Mouse (Mus musculus) adrenal gland, adult 18-20 months (tissue): ENCODE results near the gene Ddx17. TPM values are rescaled to one million over a fixed set of nuclear protein-coding genes. Genes with fewer than 3 reads are reported as not detected.

Experiments
- DNase-seq, 2 experiments: peaks; one replicate each; pipeline ENCODE4 v3.0.0; 2021 to 2022; ENCODE audit warnings: low spot score in 2 of 2
- total RNA-seq, 2 experiments: library from RNA; stranded (reverse); gene quantifications; 1 replicate in 1 of 2; 2 replicates in 1 of 2; pipeline ENCODE4 v1.2.3; 2021

Gene Ddx17
- total RNA-seq, 2 experiments from 2014 or later, result 263 to 265 TPM

DNA sequence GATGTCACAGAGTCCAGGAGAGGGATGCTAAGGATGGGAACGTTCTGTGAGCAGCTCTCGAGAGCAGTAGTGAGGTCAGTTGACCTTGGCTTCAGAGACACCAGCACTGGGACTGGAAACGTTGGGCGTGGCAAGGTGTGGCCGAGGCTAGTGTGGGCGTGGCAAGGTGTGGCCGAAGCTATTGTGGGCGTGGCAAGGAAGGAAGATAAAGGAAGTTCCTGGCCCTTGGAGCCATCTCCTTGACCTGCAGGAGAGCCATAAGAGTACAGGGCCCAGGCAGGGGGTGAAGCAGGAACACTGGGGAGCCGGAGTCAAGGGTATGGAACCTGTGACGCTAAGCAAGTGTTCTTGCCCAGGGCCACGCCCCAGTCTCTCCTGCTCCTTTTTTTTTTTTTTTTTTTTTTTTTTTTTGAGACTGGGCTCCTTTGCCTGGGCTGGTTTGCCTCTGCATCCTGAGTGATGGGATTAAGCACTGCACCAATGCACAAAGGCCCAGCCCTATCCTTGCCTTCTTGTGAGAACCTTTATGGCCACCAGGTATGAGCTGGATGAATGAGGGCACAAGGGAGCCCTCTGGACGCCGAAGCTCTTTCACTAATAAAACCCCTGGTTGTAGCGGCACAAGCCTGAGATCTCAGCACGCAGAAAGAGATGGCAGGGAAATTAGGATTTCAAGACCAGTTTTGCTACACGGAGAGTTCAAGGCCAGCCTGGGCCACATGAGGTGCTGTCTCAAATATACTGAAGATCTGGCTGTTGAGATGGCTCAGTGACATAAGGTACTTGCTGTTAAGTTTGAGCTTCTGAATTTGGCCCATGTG is 26.9 kb downstream of the Ddx17 start:
- no peak for DNase-seq

- no peak for DNase-seq
Observed at GRCm38 (mm10) chr15:79518571-79518970, 28.0 kb downstream of the Ddx17 start.

- no peak for DNase-seq
Observed at GRCm38 (mm10) chr15:79517710-79518109, 28.8 kb downstream of the Ddx17 start.

DNA sequence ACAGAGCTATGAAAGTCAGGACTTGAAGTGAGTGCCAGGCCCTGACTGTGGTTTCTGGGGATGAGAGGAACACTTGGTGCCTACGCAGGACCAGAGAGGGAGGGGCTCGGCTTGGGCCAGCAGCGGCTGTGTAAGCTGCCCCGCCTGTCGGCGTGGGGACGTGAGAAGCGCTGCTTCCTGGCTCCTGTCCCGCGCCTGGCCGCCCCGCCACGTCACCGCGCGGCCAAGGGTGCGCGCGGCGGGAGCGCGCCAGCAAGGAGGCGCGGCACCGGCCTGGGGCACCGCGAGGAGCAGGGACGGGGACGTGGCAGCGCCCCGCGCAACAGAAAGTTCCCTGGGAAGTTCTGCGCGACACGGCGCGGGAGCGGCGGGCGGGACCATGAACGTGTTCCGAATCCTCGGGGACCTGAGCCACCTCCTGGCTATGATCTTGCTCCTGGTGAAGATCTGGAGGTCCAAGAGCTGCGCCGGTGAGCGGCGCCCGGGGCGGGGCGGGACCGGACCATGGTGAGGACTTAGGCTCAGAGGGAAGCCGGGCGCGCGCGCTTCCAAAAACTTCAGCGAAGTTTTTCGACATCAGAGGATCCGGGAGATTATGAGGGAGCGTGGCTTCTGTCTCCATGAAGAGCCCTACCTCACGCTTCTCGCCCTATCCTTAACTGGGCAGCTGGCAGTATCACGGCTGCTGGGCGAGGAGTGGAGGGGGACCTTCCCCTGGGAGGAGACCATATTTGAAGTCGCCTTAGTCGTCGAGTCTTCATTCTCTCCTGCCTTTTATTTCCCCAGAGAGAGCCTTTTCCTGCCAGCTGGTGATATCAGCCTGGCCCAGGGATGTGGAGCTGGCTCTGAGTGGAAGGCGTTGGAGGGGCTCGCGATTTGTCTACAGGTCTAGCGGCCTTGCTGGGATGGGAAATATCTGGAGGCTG is 30.1 kb downstream of the Ddx17 start, which contains the start of gene Kdelr3:
TSS of gene Kdelr3 (plus strand) at position 241 of the 926 bp plus-strand sequence.
- DNase-seq, result peak; percentile 71 to 73

DNA sequence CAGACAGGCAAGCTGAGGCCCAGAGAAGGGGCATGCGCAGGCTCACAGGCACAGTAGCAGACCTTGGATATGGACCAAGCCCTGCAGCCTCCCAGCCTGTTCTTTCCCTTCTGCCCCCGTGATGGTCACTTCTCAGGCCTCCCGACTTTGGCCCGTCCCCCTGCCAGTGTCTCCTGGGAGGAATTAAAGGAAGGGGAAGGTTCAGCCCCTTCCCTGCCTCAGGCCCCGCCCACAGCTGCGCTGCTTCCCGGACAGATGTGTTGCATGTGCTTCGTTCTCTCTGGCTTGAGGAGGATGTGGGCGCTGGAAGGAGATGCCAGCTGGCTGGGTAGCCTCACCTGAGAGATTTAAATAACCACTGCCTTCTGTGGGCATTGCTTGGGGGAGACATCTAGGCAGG is 32.6 kb downstream of the Ddx17 start:
- no peak for DNase-seq

- DNase-seq, result peak; percentile 79 to 80
Observed at GRCm38 (mm10) chr15:79511553-79512320, 34.8 kb downstream of the Ddx17 start.

GRCm38 (mm10) chr15:79510425-79510824 is 36.1 kb downstream of the Ddx17 start:
- no peak for DNase-seq

DNA sequence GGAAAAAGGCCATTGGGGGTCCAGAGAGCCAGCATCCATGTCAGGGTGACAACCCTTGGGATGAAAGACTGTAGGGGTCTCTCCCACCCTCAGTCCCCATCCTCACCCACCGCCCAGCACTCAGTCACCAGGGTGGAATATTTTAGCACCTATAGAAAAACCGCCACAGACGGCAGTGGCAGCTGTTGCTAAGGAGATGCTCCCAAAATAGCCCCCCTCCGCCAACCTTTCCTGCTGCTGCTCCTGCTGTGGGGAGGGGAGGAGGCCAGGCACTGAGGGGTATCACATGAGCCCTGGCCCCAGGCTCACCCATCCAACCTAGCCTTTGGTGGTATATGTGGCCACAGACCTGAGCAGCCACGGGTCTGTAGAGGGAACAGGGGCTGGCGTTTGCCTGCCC is 36.5 kb downstream of the Ddx17 start:
- DNase-seq, result no peak

DNA sequence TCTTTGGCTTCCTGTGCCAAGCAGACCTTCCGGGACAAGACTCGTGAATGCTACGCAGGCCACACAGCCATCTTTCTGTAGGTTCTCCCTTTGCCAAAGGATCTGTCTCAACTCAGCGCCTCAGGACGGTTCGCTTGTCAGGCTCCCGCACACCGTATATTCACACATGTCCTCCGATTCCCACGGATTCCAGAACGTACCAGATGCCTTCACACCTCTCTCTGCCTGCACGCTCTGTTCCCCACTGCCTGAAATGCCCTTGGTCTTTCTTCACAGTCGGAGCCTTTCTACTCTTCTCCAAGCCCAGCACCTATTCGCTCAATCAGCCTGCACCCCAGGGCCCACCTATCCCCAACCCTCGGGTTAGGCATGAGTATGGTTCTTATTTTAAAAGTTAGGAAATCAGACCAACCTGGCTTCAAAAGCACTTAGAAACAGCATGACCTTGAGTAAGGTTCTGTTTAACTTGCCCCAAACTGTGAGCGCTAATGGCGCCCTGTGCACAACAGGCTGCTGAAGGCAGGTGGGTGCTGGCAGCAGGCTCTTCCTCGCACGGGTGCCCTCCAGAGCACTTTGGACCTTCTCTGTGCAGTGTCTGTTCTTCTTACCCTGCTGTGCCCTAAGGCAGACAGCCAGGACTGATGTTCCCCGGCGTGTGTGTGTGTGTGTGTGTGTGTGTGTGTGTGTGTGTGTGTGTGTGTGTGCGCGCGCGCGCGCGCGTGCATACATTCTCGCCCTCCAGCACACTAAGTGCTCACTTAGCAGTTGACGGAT is 39.3 kb downstream of the Ddx17 start:
- DNase-seq, result no peak

DNA sequence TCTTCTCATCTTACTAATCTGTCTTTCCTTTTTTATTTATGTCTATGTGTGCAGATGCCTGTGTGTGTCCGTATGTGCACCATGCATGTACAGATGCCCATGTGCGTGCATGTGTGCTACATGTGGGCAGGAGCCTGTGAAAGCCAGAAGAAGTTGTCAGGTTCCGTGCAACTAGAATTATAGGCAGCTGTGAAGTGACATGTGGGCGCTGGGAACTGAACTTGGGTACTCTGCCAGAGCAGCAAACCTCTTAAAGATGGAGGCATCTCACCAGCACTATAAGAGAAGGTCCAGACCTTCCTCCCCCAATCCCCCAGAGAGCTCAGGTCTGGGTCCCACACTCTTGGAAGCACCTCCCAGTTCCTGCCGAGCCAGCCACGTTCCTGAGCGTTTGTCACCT is 40.1 kb downstream of the Ddx17 start:
- no peak for DNase-seq

DNA sequence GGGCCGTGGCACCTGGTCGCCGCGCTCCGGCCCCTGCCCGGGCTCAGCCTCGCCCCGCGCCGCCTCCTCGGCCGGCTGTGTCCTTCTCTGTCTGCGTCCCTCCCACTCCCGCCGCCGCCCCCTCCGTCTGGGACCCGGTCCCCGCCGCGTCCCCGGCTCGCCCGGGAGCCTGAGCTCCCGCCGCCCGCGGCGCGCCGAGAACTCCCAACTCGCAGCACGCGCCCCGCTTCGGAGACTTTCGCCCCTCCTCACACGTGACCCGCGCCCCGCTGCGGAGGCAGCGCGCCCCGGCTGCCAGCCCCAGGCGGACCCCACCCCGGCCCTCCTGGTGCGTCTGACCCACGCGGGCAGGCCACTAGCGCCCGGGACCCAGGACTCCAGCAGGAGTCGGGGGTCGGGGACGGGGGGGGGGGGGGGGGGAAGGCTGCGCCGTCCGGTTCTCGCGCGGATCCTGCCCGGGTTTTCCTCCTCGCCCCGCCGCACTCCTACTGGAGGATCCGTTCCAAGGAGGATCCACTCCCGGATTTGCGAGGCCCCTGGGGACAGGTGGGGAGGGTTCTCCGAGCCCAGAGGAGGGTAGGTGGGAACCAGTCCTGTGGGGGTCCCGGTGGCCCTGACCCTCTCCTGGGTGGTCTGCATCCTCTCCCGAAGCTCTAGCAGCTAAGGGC is 40.8 kb downstream of the Ddx17 start:
- DNase-seq, result peak; percentile 50 to 61

DNA sequence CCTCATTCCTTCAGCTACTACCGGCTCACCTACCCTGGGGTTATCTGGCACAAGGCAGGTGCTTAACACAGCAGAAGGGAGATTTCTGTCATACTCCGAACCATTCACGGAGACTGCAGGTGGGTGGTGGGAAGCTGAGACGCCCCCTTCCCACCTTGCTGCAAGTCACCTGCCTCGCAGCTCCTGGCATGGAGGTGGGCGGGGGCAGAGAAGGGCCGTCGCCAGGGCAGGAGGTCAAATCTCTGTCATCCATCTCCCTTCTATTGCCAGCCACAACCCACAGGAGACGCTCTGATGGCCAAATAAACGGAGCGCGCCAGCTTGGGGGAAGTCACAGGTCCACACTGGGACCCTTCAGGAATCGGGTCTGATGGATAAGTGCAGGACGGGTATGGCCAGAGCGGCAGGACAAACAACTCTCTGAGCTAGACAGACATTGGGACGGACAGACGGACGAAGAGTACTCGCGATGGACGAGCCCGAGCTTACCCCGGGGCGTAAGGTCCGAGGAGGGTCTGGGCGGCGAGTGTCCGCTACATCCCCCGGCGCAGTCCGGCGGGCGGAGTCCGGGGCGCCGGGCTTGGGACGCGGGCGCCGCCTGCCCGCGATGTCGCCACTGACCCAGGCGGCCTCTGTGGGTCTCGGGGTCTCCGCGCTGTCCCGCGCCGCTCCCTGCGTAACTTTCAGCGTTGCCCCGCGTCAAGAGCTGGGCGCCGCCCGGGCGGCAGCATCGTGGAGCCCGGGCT is 41.7 kb downstream of the Ddx17 start, which contains the start of gene Kcnj4:
TSS of gene Kcnj4 (minus strand) at position 535 of the 746 bp plus-strand sequence.
- no peak for DNase-seq

DNA sequence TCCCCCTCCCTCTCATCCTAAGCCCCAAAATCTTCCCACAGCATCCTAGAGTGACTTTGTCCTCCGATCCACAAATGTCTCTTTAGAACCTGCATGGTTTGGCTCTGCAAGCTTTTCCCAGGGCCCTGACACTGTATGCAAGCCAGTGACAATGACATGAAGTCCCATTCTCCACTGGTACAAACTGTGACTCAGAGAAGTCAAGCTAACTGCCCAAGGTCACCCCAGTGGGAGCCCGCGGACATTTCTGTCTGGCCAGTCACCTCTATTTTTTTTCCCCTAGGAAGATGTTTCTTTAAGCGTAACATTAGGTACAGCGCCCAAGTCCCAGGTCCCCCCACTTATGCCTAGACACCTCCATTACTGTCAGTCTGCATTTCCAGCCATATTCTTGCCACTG is 43.1 kb downstream of the Ddx17 start:
- DNase-seq, result peak in 1 of 2 experiments; percentile 45

GRCm38 (mm10) chr15:79502891-79503341 is 43.6 kb downstream of the Ddx17 start:
- no peak for DNase-seq

DNA sequence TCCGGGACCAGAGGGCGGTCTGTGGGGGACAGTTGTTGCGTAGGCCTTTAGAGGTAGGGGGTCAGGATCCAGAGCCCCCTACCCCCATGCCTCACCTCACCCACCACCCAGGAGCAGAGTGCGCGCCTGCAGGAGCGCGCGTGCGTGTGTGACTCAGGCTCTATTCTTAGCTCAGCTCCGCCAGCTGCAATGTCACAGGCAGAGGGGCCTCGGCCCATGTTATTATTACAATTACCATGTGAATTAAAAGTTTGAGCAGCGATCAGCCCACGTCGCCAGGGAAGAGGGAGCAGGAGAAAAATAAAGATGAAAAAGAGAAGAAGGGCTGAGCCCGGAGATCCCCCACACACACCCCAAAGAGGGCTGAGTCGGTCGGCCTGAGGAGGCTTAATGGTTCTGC is 46.4 kb downstream of the Ddx17 start:
- DNase-seq, result no peak

DNA sequence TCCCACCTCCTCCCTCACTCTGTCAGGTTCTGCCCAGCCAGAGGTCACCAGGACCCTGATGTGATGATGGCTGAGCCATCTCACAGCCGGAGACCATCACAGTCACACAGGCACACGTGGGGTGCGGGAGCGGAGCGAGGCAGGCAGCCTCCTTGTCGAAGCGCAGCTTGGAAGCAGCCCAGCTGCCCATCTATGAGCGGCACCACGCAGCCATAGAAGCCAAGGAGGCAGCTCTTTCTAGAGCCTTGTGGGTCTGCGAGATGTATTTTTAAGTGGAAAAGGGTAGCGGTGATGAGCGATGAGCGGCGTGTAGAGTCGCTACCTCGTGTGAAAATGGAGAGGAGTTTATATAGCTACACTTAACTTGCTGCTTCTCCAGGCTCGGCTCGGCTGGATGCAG is 53.0 kb downstream of the Ddx17 start:
- DNase-seq, result no peak

DNA sequence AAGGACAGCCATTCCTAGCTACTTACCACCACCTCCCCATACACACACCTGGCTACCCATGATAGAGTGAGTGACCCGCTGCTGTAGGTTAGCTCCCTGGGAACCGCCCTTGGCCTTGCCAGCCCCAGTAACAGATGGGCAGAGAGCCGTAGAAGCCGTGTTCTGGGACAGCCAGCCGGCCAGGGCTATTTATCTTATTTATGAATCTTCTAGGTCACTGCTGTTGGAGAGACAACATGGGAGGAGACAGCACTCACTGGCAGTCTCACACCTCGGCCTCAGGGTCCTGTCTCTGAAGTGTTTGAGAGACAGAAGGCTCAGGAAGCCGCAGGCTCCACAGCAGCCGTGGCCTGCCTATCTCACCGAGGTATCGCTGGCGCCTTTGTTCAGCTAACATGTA is 57.1 kb downstream of the Ddx17 start:
- DNase-seq, result no peak

DNA sequence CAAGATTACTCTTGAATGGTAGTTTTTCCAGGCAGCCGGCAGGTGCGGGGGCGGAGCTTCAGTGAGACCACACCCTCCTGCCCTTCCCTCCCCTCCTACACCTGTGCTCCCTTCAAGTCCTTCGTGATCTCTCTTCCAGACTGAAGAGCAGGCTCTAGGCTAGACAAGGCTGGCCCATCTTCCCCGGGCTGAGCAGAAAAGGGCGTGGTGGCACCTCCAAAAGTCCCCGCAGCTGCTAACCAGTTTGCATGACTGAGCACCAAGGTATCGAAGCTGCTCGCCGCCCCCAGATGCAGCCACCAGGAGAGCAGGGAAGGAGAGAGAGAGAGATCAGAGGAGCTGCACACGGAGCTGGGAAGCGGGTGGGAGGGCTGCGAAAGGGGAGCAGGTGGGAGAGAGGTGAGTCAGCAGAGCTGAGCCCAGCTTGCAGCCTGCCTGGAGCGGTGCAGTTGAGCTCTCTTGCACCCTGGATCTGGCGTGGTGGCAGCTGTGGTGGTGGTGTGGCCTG is 65.3 kb downstream of the Ddx17 start:
- no peak for DNase-seq
